Mouse (Mus musculus) limb, embryonic 13.5 days (tissue): ENCODE results near the gene Dyrk3. TPM values are rescaled to one million over a fixed set of nuclear protein-coding genes. Genes with fewer than 3 reads are reported as not detected.

ENCODE experiments used
- ATAC-seq: fragments of 200-750 bp; cut with Nextera tagmentation; 2 replicates; pipeline ENCODE4 v1.8.0; 2017; ENCODE audit warnings: low read depth, moderate number of reproducible peaks, moderate TSS enrichment; ENCODE audit not compliant: low FRiP score
- H3K27ac ChIP-seq: fragments of 300-500 bp; sonication (generic); 2 replicates; pipeline ENCODE4 v1.5.1; 2015; ENCODE audit warnings: inconsistent platforms, mild to moderate bottlenecking, moderate library complexity
- H3K27me3 ChIP-seq: fragments of 300-500 bp; sonication (generic); 2 replicates; pipeline ENCODE4 v1.6.1; 2015; ENCODE audit warnings: mild to moderate bottlenecking, inconsistent platforms
- H3K36me3 ChIP-seq: fragments of 300-500 bp; sonication (generic); 2 replicates; pipeline ENCODE4 v1.6.1; 2015; ENCODE audit warnings: inconsistent platforms, mild to moderate bottlenecking, moderate library complexity
- H3K4me1 ChIP-seq: fragments of 300-500 bp; sonication (generic); 2 replicates; pipeline ENCODE4 v1.6.1; 2015; ENCODE audit warnings: inconsistent platforms
- H3K4me2 ChIP-seq: fragments of 300-500 bp; sonication (generic); replicated peaks from 2 replicates; pipeline ENCODE4 v1.6.1; 2015; ENCODE audit warnings: inconsistent platforms, mild to moderate bottlenecking, moderate library complexity
- H3K4me3 ChIP-seq: fragments of 300-500 bp; sonication (generic); 2 replicates; pipeline ENCODE4 v1.5.1; 2015; ENCODE audit warnings: moderate library complexity, mild to moderate bottlenecking, inconsistent platforms
- H3K9ac ChIP-seq: fragments of 300-500 bp; sonication (generic); 2 replicates; pipeline ENCODE4 v1.6.1; 2015; ENCODE audit warnings: mild to moderate bottlenecking, inconsistent platforms
- H3K9me3 ChIP-seq: fragments of 300-500 bp; sonication (generic); 2 replicates; pipeline ENCODE4 v1.6.1; 2016; ENCODE audit warnings: inconsistent platforms
- WGBS: fragments of 180-500 bp; shearing (Covaris S2); methylation state at CpG from one replicate; pipeline ENCODE4 v1.1.7; 2015; 5-methylcytosine and 5-hydroxymethylcytosine counted together
- polyA plus RNA-seq: library from polyadenylated mRNA; unstranded; fragments of >200 nt; fragmentation: Nextera tagmentation; extraction: Ambion mirVana; gene quantifications from 2 replicates; pipeline ENCODE4 v1.2.1, GENCODE M21; 2015

Dyrk3 gene
- polyA plus RNA-seq, 1 experiment from 2014 or later = 3.0 TPM

GRCm38 (mm10) chr1:131123522-131124265 is 14.4 kb downstream of the Dyrk3 start:
- Histone ChIP-seq H3K4me1 (no peaks in the 10 kb centered on the region), H3K27me3 (no peaks in the 10 kb centered on the region), H3K36me3 (peaks cover 2% of the 10 kb centered on the region), H3K4me3 (no peak overlapping the region), H3K9me3 (no peaks in the 10 kb centered on the region), H3K4me2 (no peak overlapping the region), H3K9ac (no peak overlapping the region), H3K27ac (no peak overlapping the region)
- 51% methylated on average over 10 of the region's 10 CpGs for WGBS
- no peak for ATAC-seq

- 50% methylated on average over 3 of the region's 3 CpGs for WGBS
These were observed 16.2 kb downstream of the Dyrk3 start for GRCm38 (mm10) chr1:131121987-131122386.

GRCm38 (mm10) chr1:131119026-131119425 is 19.1 kb downstream of the Dyrk3 start:
- Histone ChIP-seq H3K4me1 (peaks cover 5% of the 10 kb centered on the region; the same call in 1 of the 2 replicates), H3K9ac (no peak overlapping the region), H3K27me3 (0 out of 2 replicates have a peak, but pooled peaks cover 3% of the 10 kb centered on the region), H3K36me3 (no peaks in the 10 kb centered on the region), H3K4me3 (no peak overlapping the region), H3K4me2 (no peak overlapping the region), H3K27ac (no peak overlapping the region), H3K9me3 (no peaks in the 10 kb centered on the region)
- no peak for ATAC-seq
- 63% methylated on average over 2 of the region's 2 CpGs for WGBS

More at GRCm38 (mm10) chr1:131121987-131122386, 16.2 kb downstream of the Dyrk3 start:
- ATAC-seq = no peak
- Histone ChIP-seq H3K36me3 (no peaks in the 10 kb centered on the region), H3K27ac (no peak overlapping the region), H3K4me2 (no peak overlapping the region), H3K27me3 (no peaks in the 10 kb centered on the region), H3K9ac (no peak overlapping the region), H3K9me3 (no peaks in the 10 kb centered on the region), H3K4me1 (no peaks in the 10 kb centered on the region), H3K4me3 (no peak overlapping the region)

GRCm38 (mm10) chr1:131118530-131118929 is 19.6 kb downstream of the Dyrk3 start:
- H3K9me3 ChIP-seq = no peaks in the 10 kb centered on the region
- no peak for ATAC-seq
- H3K27ac ChIP-seq = no peak overlapping the region
- H3K27me3 ChIP-seq = 0 out of 2 replicates have a peak, but pooled peaks cover 3% of the 10 kb centered on the region
- H3K4me2 ChIP-seq = no peak overlapping the region
- H3K4me1 ChIP-seq = peaks cover 5% of the 10 kb centered on the region; the same call in 1 of the 2 replicates
- 52% methylated on average over 10 of the region's 10 CpGs for WGBS
- no peak overlapping the region for H3K4me3 ChIP-seq
- H3K9ac ChIP-seq = no peak overlapping the region
- H3K36me3 ChIP-seq = no peaks in the 10 kb centered on the region

- Histone ChIP-seq H3K9ac (no peak overlapping the region), H3K27ac (no peak overlapping the region), H3K36me3 (no peaks in the 10 kb centered on the region), H3K9me3 (no peaks in the 10 kb centered on the region), H3K27me3 (0 out of 2 replicates have a peak, but pooled peaks cover 3% of the 10 kb centered on the region), H3K4me2 (no peak overlapping the region), H3K4me1 (peaks cover 13% of the 10 kb centered on the region), H3K4me3 (no peak overlapping the region)
- 62% methylated on average over 13 of the region's 13 CpGs for WGBS
- ATAC-seq = no peak
These were observed 21.6 kb downstream of the Dyrk3 start for GRCm38 (mm10) chr1:131116430-131117011.

GRCm38 (mm10) chr1:131115932-131116331 is 22.2 kb downstream of the Dyrk3 start:
- H3K4me1 ChIP-seq = peaks cover 15% of the 10 kb centered on the region
- H3K27me3 ChIP-seq = 0 out of 2 replicates have a peak, but pooled peaks cover 3% of the 10 kb centered on the region
- no peak overlapping the region for H3K4me3 ChIP-seq
- H3K36me3 ChIP-seq = no peaks in the 10 kb centered on the region
- no peak overlapping the region for H3K9ac ChIP-seq
- ATAC-seq = peak; percentile 71; the same call in 1 of the 2 replicates
- no peak overlapping the region for H3K4me2 ChIP-seq
- H3K9me3 ChIP-seq = no peaks in the 10 kb centered on the region
- 13% methylated on average over 6 of the region's 6 CpGs for WGBS
- H3K27ac ChIP-seq = no peak overlapping the region

- no peak for ATAC-seq
- H3K4me3 ChIP-seq = no peak overlapping the region
- 0 out of 2 replicates have a peak, but pooled peaks cover 3% of the 10 kb centered on the region for H3K27me3 ChIP-seq
- no peaks in the 10 kb centered on the region for H3K36me3 ChIP-seq
- no peak overlapping the region for H3K4me2 ChIP-seq
- WGBS = 28% methylated on average over 6 of the region's 6 CpGs
- no peak overlapping the region for H3K9ac ChIP-seq
- H3K27ac ChIP-seq = no peak overlapping the region
- peaks cover 29% of the 10 kb centered on the region for H3K4me1 ChIP-seq
- H3K9me3 ChIP-seq = no peaks in the 10 kb centered on the region
These were observed 25.6 kb downstream of the Dyrk3 start for GRCm38 (mm10) chr1:131112576-131112975.

- no peak overlapping the region for H3K27ac ChIP-seq
- WGBS = 60% methylated on average over 12 of the region's 12 CpGs
- ATAC-seq = no peak
These were observed 27.5 kb downstream of the Dyrk3 start for GRCm38 (mm10) chr1:131110525-131111106.

GRCm38 (mm10) chr1:131107575-131108308 is 30.4 kb downstream of the Dyrk3 start:
- WGBS = 41% methylated on average over 10 of the region's 10 CpGs
- H3K9ac ChIP-seq = no peak overlapping the region

More at GRCm38 (mm10) chr1:131110525-131111106, 27.5 kb downstream of the Dyrk3 start:
- no peaks in the 10 kb centered on the region for H3K36me3 ChIP-seq
- no peak overlapping the region for H3K4me2 ChIP-seq
- no peak overlapping the region for H3K9ac ChIP-seq
- H3K4me1 ChIP-seq = peaks cover 29% of the 10 kb centered on the region
- H3K9me3 ChIP-seq = no peaks in the 10 kb centered on the region
- no peak overlapping the region for H3K4me3 ChIP-seq
- H3K27me3 ChIP-seq = 0 out of 2 replicates have a peak, but pooled peaks cover 3% of the 10 kb centered on the region

GRCm38 (mm10) chr1:131103776-131104424 is 34.2 kb downstream of the Dyrk3 start:
- H3K36me3 ChIP-seq = no peaks in the 10 kb centered on the region
- WGBS = 83% methylated on average over 10 of the region's 10 CpGs
- no peak overlapping the region for H3K4me3 ChIP-seq
- no peak overlapping the region for H3K4me2 ChIP-seq
- H3K9me3 ChIP-seq = no peaks in the 10 kb centered on the region
- H3K4me1 ChIP-seq = peaks cover 13% of the 10 kb centered on the region
- no peak overlapping the region for H3K27ac ChIP-seq
- no peak for ATAC-seq
- no peaks in the 10 kb centered on the region for H3K27me3 ChIP-seq
- H3K9ac ChIP-seq = no peak overlapping the region

More at GRCm38 (mm10) chr1:131107575-131108308, 30.4 kb downstream of the Dyrk3 start:
- Histone ChIP-seq H3K27ac (peak overlapping the region; percentile 85), H3K9me3 (no peaks in the 10 kb centered on the region), H3K36me3 (no peaks in the 10 kb centered on the region), H3K4me1 (peaks cover 23% of the 10 kb centered on the region), H3K4me2 (peak overlapping the region; percentile 23; the same call in 1 of the 2 replicates), H3K27me3 (no peaks in the 10 kb centered on the region), H3K4me3 (no peak overlapping the region)
- ATAC-seq = peak; percentile 93

- no peak overlapping the region for H3K27ac ChIP-seq
- H3K9me3 ChIP-seq = no peaks in the 10 kb centered on the region
- ATAC-seq = no peak
- no peak overlapping the region for H3K4me2 ChIP-seq
- H3K4me3 ChIP-seq = no peak overlapping the region
- no peaks in the 10 kb centered on the region for H3K36me3 ChIP-seq
- WGBS = 72% methylated on average over 1 of the region's 1 CpGs
- peaks cover 12% of the 10 kb centered on the region for H3K4me1 ChIP-seq
- H3K9ac ChIP-seq = no peak overlapping the region
- H3K27me3 ChIP-seq = no peaks in the 10 kb centered on the region
These were observed 37.3 kb downstream of the Dyrk3 start for GRCm38 (mm10) chr1:131100808-131101207.
